Mouse (Mus musculus) kidney, postnatal 0 days (tissue): ENCODE results near the gene Chil1. TPM values are rescaled to one million over a fixed set of nuclear protein-coding genes. Genes with fewer than 3 reads are reported as not detected.

Experiments
- ATAC-seq: fragments of 200-750 bp; cut with Nextera tagmentation; replicated peaks from 2 replicates; pipeline ENCODE4 v1.8.0; 2017; ENCODE audit warnings: low read depth, moderate number of reproducible peaks, moderate TSS enrichment, moderate library complexity; ENCODE audit not compliant: low FRiP score
- DNase-seq: peaks from one replicate; pipeline ENCODE4 v3.0.0-alpha.2; 2016; ENCODE audit warnings: low spot score
- H3K27ac ChIP-seq: fragments of 300-500 bp; sonication (generic); 2 replicates; pipeline ENCODE4 v1.5.1; 2014; ENCODE audit warnings: mild to moderate bottlenecking
- H3K27me3 ChIP-seq: fragments of 300-500 bp; sonication (generic); 2 replicates; pipeline ENCODE4 v1.6.1; 2014; ENCODE audit warnings: low read length, mixed read lengths; ENCODE audit not compliant: insufficient read depth
- H3K36me3 ChIP-seq: fragments of 300-500 bp; sonication (generic); 2 replicates; pipeline ENCODE4 v1.6.1; 2014; ENCODE audit warnings: low read length, mixed read lengths; ENCODE audit not compliant: insufficient read depth
- H3K4me1 ChIP-seq: fragments of 300-500 bp; sonication (generic); replicated peaks from 2 replicates; pipeline ENCODE4 v1.6.1; 2014; ENCODE audit warnings: antibody characterized with exemption, low read length, mixed read lengths; ENCODE audit not compliant: insufficient read depth
- H3K4me2 ChIP-seq: fragments of 300-500 bp; sonication (generic); 2 replicates; pipeline ENCODE4 v1.6.1; 2014; ENCODE audit warnings: mild to moderate bottlenecking, low read length, moderate library complexity, mixed read lengths
- H3K4me3 ChIP-seq: fragments of 300-500 bp; sonication (generic); replicated peaks from 2 replicates; pipeline ENCODE4 v1.5.1; 2014; ENCODE audit warnings: low read depth, low read length
- H3K9ac ChIP-seq: fragments of 300-500 bp; sonication (generic); 2 replicates; pipeline ENCODE4 v1.6.1; 2014; ENCODE audit warnings: low read depth, low read length
- H3K9me3 ChIP-seq: fragments of 300-500 bp; sonication (generic); replicated peaks from 2 replicates; pipeline ENCODE4 v1.6.1; 2016; ENCODE audit warnings: low read length, inconsistent platforms, mixed read lengths
- CTCF ChIP-seq: IDR thresholded peaks from 2 replicates; pipeline ENCODE4 v1.5.1; 2016; ENCODE audit warnings: antibody characterized with exemption, low read depth, mild to moderate bottlenecking, moderate library complexity
- WGBS: fragments of 180-500 bp; shearing (Covaris S2); extraction: QIAGEN DNeasy Blood & Tissue Kit; methylation state at CpG from one replicate; pipeline ENCODE4 v1.1.7; 2014; 5-methylcytosine and 5-hydroxymethylcytosine counted together
- polyA plus RNA-seq: library from polyadenylated mRNA; unstranded; fragments of >200 nt; fragmentation: Nextera tagmentation; extraction: Ambion mirVana; gene quantifications from 2 replicates; pipeline ENCODE4 v1.2.1, GENCODE M21; 2015

Chil1 gene
- polyA plus RNA-seq, 1 experiment from 2014 or later: 2.4 TPM

DNA sequence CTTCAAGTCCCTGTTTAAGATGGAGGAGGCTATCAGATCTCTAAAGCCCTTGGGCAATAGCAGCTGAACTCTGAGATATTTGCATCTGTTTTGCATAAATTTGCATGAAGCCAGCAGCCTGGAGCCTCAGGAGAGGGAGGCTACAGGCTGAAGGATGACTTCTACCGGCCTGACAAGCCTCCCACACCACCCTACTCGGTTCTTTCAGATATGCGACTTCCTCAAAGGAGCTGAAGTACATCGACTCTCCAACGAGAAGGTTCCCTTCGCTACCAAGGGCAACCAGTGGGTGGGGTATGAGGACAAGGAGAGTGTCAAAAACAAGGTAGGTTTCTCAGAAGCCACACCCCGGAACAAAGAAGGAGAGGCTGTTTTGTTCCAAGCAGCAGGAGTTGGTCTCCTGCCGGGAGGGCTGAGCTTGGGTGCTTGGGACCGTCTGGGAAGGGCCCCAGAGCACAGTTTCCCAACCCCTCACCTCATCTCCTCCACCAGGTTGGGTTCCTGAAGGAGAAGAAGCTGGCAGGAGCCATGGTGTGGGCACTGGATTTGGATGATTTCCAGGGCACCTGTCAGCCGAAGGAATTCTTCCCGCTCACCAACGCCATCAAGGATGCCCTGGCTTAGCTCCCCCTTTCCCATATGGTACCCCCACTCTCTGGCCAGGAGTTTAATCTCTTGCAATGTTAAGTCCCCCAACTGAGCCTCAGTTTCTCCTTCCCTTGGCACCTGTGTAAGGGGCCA, 7.2 kb downstream of the Chil1 start:
- peak; percentile 48; the same call in 1 of the 2 replicates for TF ChIP-seq CTCF
- Histone ChIP-seq H3K4me3 (no peak overlapping the region), H3K9me3 (no peaks in the 10 kb centered on the region), H3K9ac (no peak overlapping the region), H3K36me3 (no peaks in the 10 kb centered on the region), H3K27ac (no peak overlapping the region), H3K27me3 (no peaks in the 10 kb centered on the region), H3K4me1 (no peaks in the 10 kb centered on the region), H3K4me2 (no peak overlapping the region)
- ATAC-seq (no peak), DNase-seq (no peak)
- 26% methylated on average over 12 of the region's 12 CpGs for WGBS

DNA sequence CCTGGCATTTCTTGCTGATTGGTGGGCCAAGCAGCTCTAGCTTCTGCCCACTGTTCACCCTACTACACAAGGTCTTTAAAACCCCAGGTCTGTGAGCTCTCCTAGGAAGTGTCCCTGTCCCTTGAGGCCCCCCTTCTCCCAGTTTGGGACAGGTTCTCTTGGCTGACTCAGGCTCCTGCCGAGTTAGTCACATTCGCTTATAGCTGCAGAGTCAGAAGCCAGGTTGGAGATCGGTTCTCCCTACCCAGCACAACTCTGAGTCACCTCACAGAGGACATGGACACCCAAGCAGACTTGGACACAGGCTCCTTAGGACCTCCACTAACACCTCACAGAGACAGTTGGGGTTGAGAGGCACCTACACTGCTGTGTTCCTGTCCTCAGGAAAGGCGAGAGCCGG, 9.2 kb downstream of the Chil1 start:
- 75% methylated on average over 5 of the region's 5 CpGs for WGBS
- no peaks in the 10 kb centered on the region for H3K36me3 ChIP-seq
- no peak overlapping the region for H3K27ac ChIP-seq
- H3K4me3 ChIP-seq: no peak overlapping the region
- no peak for ATAC-seq
- H3K9me3 ChIP-seq: no peaks in the 10 kb centered on the region
- no peak for DNase-seq
- H3K27me3 ChIP-seq: no peaks in the 10 kb centered on the region
- no peak for TF ChIP-seq CTCF
- peaks cover 8% of the 10 kb centered on the region; the same call in 1 of the 2 replicates for H3K4me1 ChIP-seq
- no peak overlapping the region for H3K4me2 ChIP-seq
- no peak overlapping the region for H3K9ac ChIP-seq

DNA sequence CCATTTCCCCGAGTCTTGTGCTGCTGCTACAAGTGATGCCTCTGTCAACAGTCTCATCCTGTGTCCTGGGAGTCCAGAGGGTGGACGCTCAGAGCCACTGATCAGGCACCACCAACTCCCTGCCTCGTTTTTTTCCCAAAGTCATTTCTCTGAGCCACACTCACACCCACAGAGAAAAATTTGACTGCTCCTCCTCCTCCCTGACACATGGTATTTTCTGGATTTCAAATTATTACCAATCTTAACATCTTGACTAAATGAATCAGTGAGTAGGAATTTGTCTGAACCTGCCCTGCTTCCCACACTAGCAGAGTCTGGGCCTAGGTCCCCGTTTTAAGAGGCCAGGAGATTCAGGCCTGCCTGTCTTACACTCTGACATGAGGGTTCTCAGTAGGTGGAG, 10.0 kb downstream of the Chil1 start:
- 41% methylated on average over 4 of the region's 4 CpGs for WGBS
- Histone ChIP-seq H3K4me2 (no peak overlapping the region), H3K4me1 (peaks cover 10% of the 10 kb centered on the region; the same call in 1 of the 2 replicates), H3K4me3 (no peak overlapping the region), H3K27ac (no peak overlapping the region), H3K9me3 (no peaks in the 10 kb centered on the region), H3K9ac (no peak overlapping the region), H3K27me3 (no peaks in the 10 kb centered on the region), H3K36me3 (no peaks in the 10 kb centered on the region)
- ATAC-seq (no peak), DNase-seq (no peak)
- TF ChIP-seq CTCF: no peak

DNA sequence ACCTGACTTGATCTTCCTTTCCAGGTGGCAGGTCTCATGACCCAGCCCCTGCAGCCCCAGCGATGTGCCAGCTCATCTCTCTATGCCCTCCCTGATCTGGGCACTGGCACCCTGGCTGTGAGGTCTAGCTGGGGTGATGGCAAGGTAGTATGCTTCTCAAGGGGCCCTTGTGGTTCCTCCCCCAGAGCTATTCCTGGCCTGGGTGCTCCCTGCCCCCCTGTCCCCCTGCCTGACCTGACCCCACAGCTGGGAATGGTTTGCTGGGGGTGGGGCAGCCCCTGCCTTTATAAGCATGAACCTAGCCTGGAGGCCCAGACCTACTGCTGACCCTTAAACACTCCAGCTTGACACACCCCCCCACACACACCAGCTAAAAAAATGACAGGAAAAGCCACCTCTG, 11.2 kb downstream of the Chil1 start, which contains the start of gene Mybph:
Gene Mybph, plus strand, starts transcription at position 323 of the 400 bp plus-strand sequence.
- H3K4me1 ChIP-seq: peaks cover 10% of the 10 kb centered on the region; the same call in 1 of the 2 replicates
- no peak for TF ChIP-seq CTCF
- 50% methylated on average over 1 of the region's 1 CpGs for WGBS

DNA sequence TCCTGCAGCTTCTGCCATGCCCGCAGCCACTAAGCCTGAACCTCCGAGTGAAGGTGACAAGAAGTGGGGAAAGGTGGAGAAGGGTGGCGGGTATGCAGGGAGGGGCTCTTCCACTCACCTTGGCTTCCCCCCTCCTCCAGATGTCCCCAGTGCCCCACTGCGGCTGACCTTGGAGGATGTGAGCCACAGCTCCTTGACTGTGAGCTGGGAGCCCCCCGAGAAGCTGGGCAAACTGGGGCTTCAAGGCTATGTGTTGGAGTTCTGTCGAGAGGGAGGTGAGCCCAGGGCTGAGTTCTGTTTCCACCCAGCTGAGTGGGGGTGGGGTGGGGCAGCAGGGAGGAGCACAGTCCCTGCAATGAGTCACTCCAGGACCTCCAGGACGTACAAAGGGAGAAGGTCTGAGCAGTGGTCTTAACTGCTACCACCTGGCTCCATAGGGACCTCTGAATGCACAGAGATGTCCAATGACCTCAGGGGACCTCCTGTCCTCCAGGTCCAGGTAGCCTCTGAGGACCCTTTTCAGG, 11.8 kb downstream of the Chil1 start:
- TF ChIP-seq CTCF: no peak
- whole genome bisulfite sequencing: 48% methylated on average over 7 of the region's 7 CpGs
- peaks cover 10% of the 10 kb centered on the region; the same call in 1 of the 2 replicates for H3K4me1 ChIP-seq
- no peaks in the 10 kb centered on the region for H3K27me3 ChIP-seq
- H3K27ac ChIP-seq: no peak overlapping the region
- no peak overlapping the region for H3K4me3 ChIP-seq
- H3K9me3 ChIP-seq: no peaks in the 10 kb centered on the region
- no peak overlapping the region for H3K9ac ChIP-seq
- ATAC-seq (no peak), DNase-seq (no peak)
- H3K36me3 ChIP-seq: no peaks in the 10 kb centered on the region
- H3K4me2 ChIP-seq: no peak overlapping the region

More for the DNA sequence above, 11.2 kb downstream of the Chil1 start, which contains the start of gene Mybph:
- Histone ChIP-seq H3K9me3 (no peaks in the 10 kb centered on the region), H3K36me3 (no peaks in the 10 kb centered on the region), H3K27ac (no peak within 1 kb of the TSS), H3K4me3 (no peak within 1 kb of the TSS), H3K4me2 (no peak within 1 kb of the TSS), H3K9ac (no peak within 1 kb of the TSS), H3K27me3 (no peaks in the 10 kb centered on the region)
- ATAC-seq: no peak
- no peak for DNase-seq

DNA sequence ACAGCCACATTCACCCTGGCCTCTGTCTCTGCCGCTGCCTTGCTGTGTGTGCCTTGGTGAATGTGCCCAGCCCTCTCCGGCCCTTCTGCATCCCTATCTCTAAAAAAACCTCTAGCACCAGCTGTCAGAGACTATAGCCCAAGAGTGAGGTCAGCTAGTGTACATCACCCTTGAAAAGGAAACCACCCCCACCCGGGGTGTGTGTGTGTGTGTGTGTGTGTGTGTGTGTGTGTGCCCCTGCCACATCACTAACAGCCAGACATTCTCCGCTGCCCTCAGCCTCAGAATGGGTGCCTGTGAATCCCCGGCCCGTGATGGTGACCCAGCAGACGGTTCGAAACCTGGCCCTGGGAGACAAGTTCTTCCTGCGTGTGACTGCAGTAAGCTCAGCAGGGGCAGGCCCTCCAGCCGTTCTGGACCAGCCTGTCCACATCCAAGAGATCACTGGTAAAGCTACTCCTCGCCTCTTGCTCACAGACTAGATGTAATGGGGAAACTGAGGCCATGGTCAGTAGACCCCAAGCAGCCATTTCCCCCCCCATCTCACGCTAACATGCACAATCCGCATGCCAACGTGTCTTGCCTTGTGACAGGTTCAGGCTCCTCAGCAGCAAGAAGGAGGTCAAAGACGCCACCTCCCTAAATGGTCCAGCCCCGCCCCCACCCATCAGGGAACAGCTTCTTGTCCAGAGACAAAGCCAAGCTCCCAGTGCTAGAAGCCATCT, 12.5 kb downstream of the Chil1 start:
- WGBS: 56% methylated on average over 16 of the region's 16 CpGs
- DNase-seq (no peak), ATAC-seq (no peak)
- H3K9ac ChIP-seq: no peak overlapping the region
- no peaks in the 10 kb centered on the region for H3K9me3 ChIP-seq
- TF ChIP-seq CTCF: no peak
- no peaks in the 10 kb centered on the region for H3K27me3 ChIP-seq
- no peak overlapping the region for H3K27ac ChIP-seq
- H3K4me2 ChIP-seq: no peak overlapping the region
- H3K4me1 ChIP-seq: peaks cover 10% of the 10 kb centered on the region; the same call in 1 of the 2 replicates
- no peak overlapping the region for H3K4me3 ChIP-seq
- H3K36me3 ChIP-seq: no peaks in the 10 kb centered on the region
